Mouse (Mus musculus) limb, embryonic 11.5 days (tissue): ENCODE measurements around the gene Ncaph2. TPM values are rescaled to one million over a fixed set of nuclear protein-coding genes. Genes with fewer than 3 reads are reported as not detected.
A peak's percentile ranks its signal among the peaks of the same experiment; 100 is the strongest.

Experiments used
- ATAC-seq: fragments of 200-750 bp; cut with Nextera tagmentation; 2 replicates; pipeline ENCODE4 v1.8.0; 2017; ENCODE audit warnings: low read depth; ENCODE audit not compliant: insufficient number of reproducible peaks, low FRiP score, low TSS enrichment
- DNase-seq: peaks from one replicate; pipeline ENCODE4 v3.0.0-alpha.2; 2015; ENCODE audit warnings: low spot score
- H3K27ac ChIP-seq: fragments of 300-500 bp; sonication (generic); replicated peaks from 2 replicates; pipeline ENCODE4 v1.5.1; 2014; ENCODE audit warnings: low read depth, mild to moderate bottlenecking, low read length
- H3K27me3 ChIP-seq: fragments of 300-500 bp; sonication (generic); 2 replicates; pipeline ENCODE4 v1.6.1; 2014; ENCODE audit warnings: mild to moderate bottlenecking, low read length, mixed read lengths; ENCODE audit not compliant: control insufficient read depth, insufficient read depth
- H3K36me3 ChIP-seq: fragments of 300-500 bp; sonication (generic); 2 replicates; pipeline ENCODE4 v1.6.1; 2014; ENCODE audit warnings: mild to moderate bottlenecking, low read length, moderate library complexity, mixed read lengths; ENCODE audit not compliant: control insufficient read depth, insufficient read depth
- H3K4me1 ChIP-seq: fragments of 300-500 bp; sonication (generic); 2 replicates; pipeline ENCODE4 v1.6.1; 2014; ENCODE audit warnings: low read length, mixed read lengths; ENCODE audit not compliant: control insufficient read depth, insufficient read depth
- H3K4me2 ChIP-seq: fragments of 300-500 bp; sonication (generic); 2 replicates; pipeline ENCODE4 v1.6.1; 2014; ENCODE audit warnings: low read depth, mild to moderate bottlenecking, moderate library complexity; ENCODE audit not compliant: severe bottlenecking
- H3K4me3 ChIP-seq: fragments of 300-500 bp; sonication (generic); 2 replicates; pipeline ENCODE4 v1.5.1; 2014; ENCODE audit warnings: low read depth, low read length
- H3K9ac ChIP-seq: fragments of 300-500 bp; sonication (generic); 2 replicates; pipeline ENCODE4 v1.6.1; 2014; ENCODE audit warnings: mild to moderate bottlenecking, low read length
- H3K9me3 ChIP-seq: fragments of 300-500 bp; sonication (generic); 2 replicates; pipeline ENCODE4 v1.6.1; 2016; ENCODE audit warnings: low read length; ENCODE audit not compliant: control insufficient read depth
- WGBS: fragments of 180-500 bp; shearing (Covaris S2); extraction: QIAGEN DNeasy Blood & Tissue Kit; methylation state at CpG from one replicate; pipeline ENCODE4 v1.1.7; 2014; 5-methylcytosine and 5-hydroxymethylcytosine counted together
- polyA plus RNA-seq: library from polyadenylated mRNA; unstranded; fragments of >200 nt; fragmentation: Nextera tagmentation; extraction: Ambion mirVana; gene quantifications from 2 replicates; pipeline ENCODE4 v1.2.1, GENCODE M21; 2014

The Ncaph2 gene
- polyA plus RNA-seq, 1 experiment from 2014 or later = 176 TPM

GRCm38 (mm10) chr15:89373027-89373761, 17.7 kb downstream of the Ncaph2 start:
- peak overlapping the region; percentile 57 for H3K4me3 ChIP-seq
- H3K4me1 ChIP-seq = peaks cover 15% of the 10 kb centered on the region
- peak overlapping the region; percentile 84 for H3K4me2 ChIP-seq
- H3K27me3 ChIP-seq = peaks cover 22% of the 10 kb centered on the region
- H3K36me3 ChIP-seq = peaks cover 28% of the 10 kb centered on the region
- H3K9me3 ChIP-seq = no peaks in the 10 kb centered on the region
- DNase-seq (peak; percentile 85), ATAC-seq (peak; percentile 71)
- H3K27ac ChIP-seq = peak overlapping the region; percentile 91
- WGBS = 1% methylated on average over 35 of the region's 35 CpGs
- peak overlapping the region; percentile 66 for H3K9ac ChIP-seq

- peak; percentile 63 for ATAC-seq
- DNase-seq = peak; percentile 99
- Histone ChIP-seq H3K9me3 (no peaks in the 10 kb centered on the region), H3K27ac (peak within 1 kb of the TSS; percentile 91), H3K36me3 (peaks cover 24% of the 10 kb centered on the region), H3K4me1 (peaks cover 15% of the 10 kb centered on the region), H3K4me3 (peak within 1 kb of the TSS; percentile 57), H3K4me2 (peak within 1 kb of the TSS; percentile 84), H3K27me3 (peaks cover 28% of the 10 kb centered on the region), H3K9ac (peak within 1 kb of the TSS; percentile 66)
- under 1% methylated on average over 42 of the region's 42 CpGs for WGBS
Observed at GRCm38 (mm10) chr15:89373762-89374248, 18.3 kb downstream of the Ncaph2 start, which contains the start of gene Sco2. Sco2 (minus strand) TSS chr15:89373846.

- Histone ChIP-seq H3K4me2 (peak overlapping the region; percentile 84), H3K9ac (peak overlapping the region; percentile 66), H3K4me1 (peaks cover 15% of the 10 kb centered on the region), H3K36me3 (peaks cover 19% of the 10 kb centered on the region), H3K27me3 (peaks cover 34% of the 10 kb centered on the region), H3K27ac (peak overlapping the region; percentile 91), H3K4me3 (peak overlapping the region; percentile 57), H3K9me3 (no peaks in the 10 kb centered on the region)
- ATAC-seq = no peak
- 46% methylated on average over 9 of the region's 9 CpGs for WGBS
- no peak for DNase-seq
Observed at GRCm38 (mm10) chr15:89374340-89374739, 18.8 kb downstream of the Ncaph2 start.

GRCm38 (mm10) chr15:89374801-89375534, 19.4 kb downstream of the Ncaph2 start:
- Histone ChIP-seq H3K27ac (no peak overlapping the region), H3K4me3 (no peak overlapping the region), H3K9ac (no peak overlapping the region), H3K4me2 (no peak overlapping the region), H3K4me1 (peaks cover 15% of the 10 kb centered on the region), H3K27me3 (peaks cover 37% of the 10 kb centered on the region), H3K36me3 (peaks cover 15% of the 10 kb centered on the region), H3K9me3 (no peaks in the 10 kb centered on the region)
- no peak for ATAC-seq
- WGBS = 91% methylated on average over 17 of the region's 17 CpGs
- DNase-seq = no peak

- Histone ChIP-seq H3K36me3 (peaks cover 9% of the 10 kb centered on the region; the same call in 1 of the 2 replicates), H3K9me3 (no peaks in the 10 kb centered on the region), H3K9ac (no peak overlapping the region), H3K4me2 (no peak overlapping the region), H3K4me3 (no peak overlapping the region), H3K27me3 (peaks cover 41% of the 10 kb centered on the region), H3K4me1 (peaks cover 15% of the 10 kb centered on the region), H3K27ac (no peak overlapping the region)
- no peak for DNase-seq
- whole genome bisulfite sequencing = 82% methylated on average over 7 of the region's 7 CpGs
- ATAC-seq = no peak
Observed at GRCm38 (mm10) chr15:89376040-89376439, 20.5 kb downstream of the Ncaph2 start.

- peaks cover 2% of the 10 kb centered on the region; the same call in 1 of the 2 replicates for H3K36me3 ChIP-seq
- H3K9ac ChIP-seq = no peak within 1 kb of the TSS
- peaks cover 41% of the 10 kb centered on the region for H3K27me3 ChIP-seq
- no peak within 1 kb of the TSS; the same call in 1 of the 2 replicates for H3K4me3 ChIP-seq
- no peaks in the 10 kb centered on the region for H3K9me3 ChIP-seq
- ATAC-seq = no peak
- no peak within 1 kb of the TSS for H3K27ac ChIP-seq
- no peak for DNase-seq
- no peak within 1 kb of the TSS for H3K4me2 ChIP-seq
- H3K4me1 ChIP-seq = peaks cover 15% of the 10 kb centered on the region
- WGBS = 10% methylated on average over 16 of the region's 16 CpGs
Observed at GRCm38 (mm10) chr15:89376957-89377356, 21.4 kb downstream of the Ncaph2 start, which contains the start of gene Tymp. Tymp (minus strand) TSS chr15:89377039.

- Histone ChIP-seq H3K9ac (no peak overlapping the region), H3K4me3 (no peak overlapping the region; the same call in 1 of the 2 replicates)
Observed at GRCm38 (mm10) chr15:89377362-89377761, 21.8 kb downstream of the Ncaph2 start.

More at GRCm38 (mm10) chr15:89377362-89377761, 21.8 kb downstream of the Ncaph2 start:
- Histone ChIP-seq H3K27ac (no peak overlapping the region), H3K9me3 (no peaks in the 10 kb centered on the region), H3K4me2 (no peak overlapping the region), H3K4me1 (peaks cover 15% of the 10 kb centered on the region), H3K27me3 (peaks cover 41% of the 10 kb centered on the region), H3K36me3 (no peaks in the 10 kb centered on the region)
- no peak for DNase-seq
- WGBS = 5% methylated on average over 18 of the region's 18 CpGs
- no peak for ATAC-seq
